Mouse (Mus musculus) heart, postnatal 0 days (tissue): ENCODE results near the gene Dpp8.

Experiments
- CTCF ChIP-seq: IDR thresholded peaks from 2 replicates; pipeline ENCODE4 v1.5.1; 2016; ENCODE audit warnings: antibody characterized with exemption, control low read depth, low read depth
- EP300 ChIP-seq: IDR thresholded peaks from 2 replicates; pipeline ENCODE4 v1.6.1; 2016; ENCODE audit warnings: antibody characterized with exemption, low read depth

GRCm38 (mm10) chr9:65107893-65108292 is 75.7 kb downstream of the Dpp8 start:
- TF ChIP-seq CTCF (no peak), EP300 (no peak)
